8 mouse cellular contexts compared by ENCODE assay signal in genomic region chr2:134549770-134550169, GRCm38 (mm10). TPM values are rescaled to one million over a fixed set of nuclear protein-coding genes. Genes with fewer than 3 reads are reported as not detected.
DNase-seq lines count a peak whose midpoint lies in the region; ATAC-seq and TF ChIP-seq lines count a peak whose summit lies in the region.

No protein-coding gene starts in this region.

- no peaks in the 10 kb centered on the region for H3K4me1 ChIP-seq in intestine, embryonic 14.5 days (replicated peaks; ENCODE audit: control insufficient read depth, insufficient read depth, low read length)
- H3K4me1 ChIP-seq in intestine, embryonic 15.5 days (replicated peaks): no peaks in the 10 kb centered on the region
- no peaks in the 10 kb centered on the region for H3K4me1 ChIP-seq in forebrain, postnatal 0 days (ENCODE audit: insufficient read depth)

- 22% methylated on average over 4 of the region's 4 CpGs for WGBS in intestine, embryonic 14.5 days
- WGBS in intestine, embryonic 15.5 days: 19% methylated on average over 4 of the region's 4 CpGs
- WGBS in forebrain, postnatal 0 days: 25% methylated on average over 4 of the region's 4 CpGs

- H3K4me2 ChIP-seq in intestine, embryonic 14.5 days (ENCODE audit: low read length): no peak overlapping the region
- H3K4me2 ChIP-seq in intestine, embryonic 15.5 days (replicated peaks): no peak overlapping the region
- H3K4me2 ChIP-seq in forebrain, postnatal 0 days (ENCODE audit: low read depth): no peak overlapping the region

- peak; percentile 71 for DNase-seq in intestine, embryonic 14.5 days (ENCODE audit: low spot score)
- peak; percentile 28 for DNase-seq in ES-CJ7 (ENCODE audit: low read depth, low spot score)
- DNase-seq in c-Kit-positive CD71-negative TER-119-negative erythroid progenitor cells, embryonic 14.5 days (ENCODE audit: low read depth): peak; percentile 51
- DNase-seq in forebrain, postnatal 0 days: peak; percentile 80
- DNase-seq in layer of hippocampus, adult 8-10 months (ENCODE audit: low spot score in 2 of 2): peak; percentile 13 to 67
- DNase-seq in thymus, postnatal 25 days: peak; percentile 34

- H3K36me3 ChIP-seq in intestine, embryonic 14.5 days (ENCODE audit: control insufficient read depth, insufficient read depth, low read length): no peaks in the 10 kb centered on the region
- no peaks in the 10 kb centered on the region for H3K36me3 ChIP-seq in intestine, embryonic 15.5 days
- H3K36me3 ChIP-seq in forebrain, postnatal 0 days (ENCODE audit: insufficient read depth): no peaks in the 10 kb centered on the region

- no peaks in the 10 kb centered on the region for H3K27me3 ChIP-seq in intestine, embryonic 14.5 days (replicated peaks; ENCODE audit: control insufficient read depth, insufficient read depth, low read length)
- no peaks in the 10 kb centered on the region for H3K27me3 ChIP-seq in intestine, embryonic 15.5 days (replicated peaks)
- no peaks in the 10 kb centered on the region for H3K27me3 ChIP-seq in forebrain, postnatal 0 days (ENCODE audit: insufficient read depth, low read length)

- no peaks in the 10 kb centered on the region for H3K9me3 ChIP-seq in intestine, embryonic 14.5 days (ENCODE audit: control insufficient read depth, low read length)
- H3K9me3 ChIP-seq in intestine, embryonic 15.5 days: no peaks in the 10 kb centered on the region
- no peaks in the 10 kb centered on the region for H3K9me3 ChIP-seq in forebrain, postnatal 0 days (ENCODE audit: low read length)

- H3K27ac ChIP-seq in intestine, embryonic 14.5 days (ENCODE audit: low read depth): no peak overlapping the region
- H3K27ac ChIP-seq in intestine, embryonic 15.5 days: no peak overlapping the region
- H3K27ac ChIP-seq in forebrain, postnatal 0 days (ENCODE audit: low read depth, low read length): no peak overlapping the region

- H3K4me3 ChIP-seq in intestine, embryonic 14.5 days (ENCODE audit: low read depth, low read length): no peak overlapping the region
- no peak overlapping the region for H3K4me3 ChIP-seq in intestine, embryonic 15.5 days (replicated peaks)
- no peak overlapping the region for H3K4me3 ChIP-seq in forebrain, postnatal 0 days (ENCODE audit: low read depth, low read length)

- H3K9ac ChIP-seq in intestine, embryonic 14.5 days (ENCODE audit: low read length): no peak overlapping the region
- H3K9ac ChIP-seq in intestine, embryonic 15.5 days: no peak overlapping the region
- H3K9ac ChIP-seq in forebrain, postnatal 0 days: no peak overlapping the region

- ATAC-seq in intestine, embryonic 14.5 days (replicated peaks; ENCODE audit: low FRiP score, low TSS enrichment, low read depth): no peak
- no peak for ATAC-seq in intestine, embryonic 15.5 days
- ATAC-seq in forebrain, postnatal 0 days: peak; percentile 42; the same call in 1 of the 2 replicates
- peak; percentile 90 for ATAC-seq in megakaryocyte progenitor cell, adult 5-6 weeks (replicated peaks; ENCODE audit: poor library complexity)

- peak; percentile 81 for TF ChIP-seq CTCF in forebrain, postnatal 0 days (IDR thresholded peaks at IDR 0.05; ENCODE audit: low read depth)

RNA-seq across cellular contexts. Expression of gene Hao1, which starts 4.4 kb away (rescaled TPM):
- not detected in 2 replicates for polyA plus RNA-seq in intestine, embryonic 14.5 days (2014; fragmentation: Nextera tagmentation; extraction: Ambion mirVana)
- polyA plus RNA-seq in intestine, embryonic 15.5 days (2015; fragmentation: Nextera tagmentation; extraction: Ambion mirVana): not detected in 2 replicates
- 0.24 TPM in 1 of 2 replicates, not detected in the other for total RNA-seq in forebrain, postnatal 0 days (2014; rRNA removed)
- polyA plus RNA-seq in forebrain, postnatal 0 days (2015; fragmentation: Nextera tagmentation; extraction: Ambion mirVana): 0.13 and 0.17 TPM in 2 replicates
- total RNA-seq in layer of hippocampus, adult 8-10 months (2022): not detected
- 0.10 and 0.30 TPM in 2 replicates for total RNA-seq in megakaryocyte progenitor cell, adult 5-6 weeks (2015)
- total RNA-seq in megakaryocyte progenitor cell, adult 5-6 weeks (2017): 0.37 TPM in 1 of 2 replicates, not detected in the other

Comparison
In these comparisons a context has a peak if more than half of its experiments do, and no peak if none do; other contexts are left out.
1. ATAC-seq: peak in forebrain, postnatal 0 days (single experiment) and megakaryocyte progenitor cell, adult 5-6 weeks (single experiment); none in intestine, embryonic 14.5 days (single experiment) and intestine, embryonic 15.5 days (single experiment).
2. DNase-seq: peak in every context shown above with its lines; median percentile 80 in forebrain, postnatal 0 days; 71 in intestine, embryonic 14.5 days; 51 in c-Kit-positive CD71-negative TER-119-negative erythroid progenitor cells, embryonic 14.5 days; 40 in layer of hippocampus, adult 8-10 months; 34 in thymus, postnatal 25 days; 28 in ES-CJ7.